Mouse (Mus musculus): ENCODE results near the gene Gm6803. TPM values are rescaled to one million over a fixed set of nuclear protein-coding genes. Genes with fewer than 3 reads are reported as not detected.

Gene Gm6803
- polyA plus RNA-seq, 1 experiment from 2014 or later, result not detected

Other genes starting within 250 kb of the Gm6803 start
- gene Gm21319, start 243.0 kb downstream of the Gm6803 start, polyA plus RNA-seq (2014; fragmentation: Nextera tagmentation; extraction: Ambion mirVana), result not detected in 2 replicates
- gene Gm21936, start 223.3 kb downstream of the Gm6803 start, polyA plus RNA-seq (2014; fragmentation: Nextera tagmentation; extraction: Ambion mirVana), result not detected in 2 replicates
- 0.13 TPM in 1 of 2 replicates, not detected in the other for gene BB287469, start 202.2 kb downstream of the Gm6803 start, polyA plus RNA-seq (2014; fragmentation: Nextera tagmentation; extraction: Ambion mirVana)
- gene Gm2001, start 176.4 kb downstream of the Gm6803 start, polyA plus RNA-seq (2014; fragmentation: Nextera tagmentation; extraction: Ambion mirVana), result not detected in 2 replicates
- gene Gm2016, start 144.7 kb downstream of the Gm6803 start, polyA plus RNA-seq (2014; fragmentation: Nextera tagmentation; extraction: Ambion mirVana), result not detected in 2 replicates
- gene Gm2022, start 123.4 kb downstream of the Gm6803 start, polyA plus RNA-seq (2014; fragmentation: Nextera tagmentation; extraction: Ambion mirVana), result not detected in 2 replicates
- not detected in 2 replicates for gene Gm2035, start 98.9 kb downstream of the Gm6803 start, polyA plus RNA-seq (2014; fragmentation: Nextera tagmentation; extraction: Ambion mirVana)
- gene Gm2042, start 64.7 kb downstream of the Gm6803 start, polyA plus RNA-seq (2014; fragmentation: Nextera tagmentation; extraction: Ambion mirVana), result not detected in 2 replicates
- gene Gm2075, start 6.9 kb downstream of the Gm6803 start, polyA plus RNA-seq (2014; fragmentation: Nextera tagmentation; extraction: Ambion mirVana), result not detected in 2 replicates
- not detected in 2 replicates for gene Gm2056, start 8.2 kb upstream of the Gm6803 start, polyA plus RNA-seq (2014; fragmentation: Nextera tagmentation; extraction: Ambion mirVana)
- gene Gm16368, start 64.9 kb upstream of the Gm6803 start, polyA plus RNA-seq (2014; fragmentation: Nextera tagmentation; extraction: Ambion mirVana), result not detected in 2 replicates
- gene Gm10436, start 163.3 kb upstream of the Gm6803 start, polyA plus RNA-seq (2014; fragmentation: Nextera tagmentation; extraction: Ambion mirVana), result not detected in 2 replicates
- not detected in 2 replicates for gene Gm8332, start 231.3 kb upstream of the Gm6803 start, polyA plus RNA-seq (2014; fragmentation: Nextera tagmentation; extraction: Ambion mirVana)

All from hindbrain, embryonic 14.5 days (tissue).